Mouse (Mus musculus): Measurements from ENCODE around the gene Cdk17.

The Cdk17 gene

DNA sequence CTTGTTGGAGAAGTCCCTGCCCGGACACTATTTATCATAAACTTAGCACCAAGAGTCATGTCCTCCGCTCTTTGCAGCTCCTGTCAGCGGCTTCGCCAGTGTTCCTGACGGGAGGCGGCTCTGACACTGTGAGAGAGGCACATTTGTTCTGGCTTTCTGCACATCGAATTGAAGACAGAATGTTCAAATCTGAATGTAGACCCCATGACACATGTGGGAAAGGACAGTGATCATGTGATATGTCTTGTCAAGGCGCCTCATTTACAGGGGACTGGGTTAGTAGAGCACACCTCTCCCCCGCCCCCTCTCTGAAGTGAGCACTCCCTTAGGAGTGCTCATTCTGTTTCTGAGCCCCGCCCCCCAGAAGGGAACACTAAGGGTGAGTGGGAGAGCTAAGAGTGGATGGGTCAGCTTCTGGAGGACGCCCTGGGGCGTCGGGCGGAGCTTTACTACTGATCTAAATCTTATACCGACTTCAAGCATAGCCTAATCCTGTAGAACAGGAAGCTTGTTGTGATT, 101.4 kb downstream of the Cdk17 start:
- DNase-seq (ENCODE audit: low read depth, low spot score), result no peak

DNA sequence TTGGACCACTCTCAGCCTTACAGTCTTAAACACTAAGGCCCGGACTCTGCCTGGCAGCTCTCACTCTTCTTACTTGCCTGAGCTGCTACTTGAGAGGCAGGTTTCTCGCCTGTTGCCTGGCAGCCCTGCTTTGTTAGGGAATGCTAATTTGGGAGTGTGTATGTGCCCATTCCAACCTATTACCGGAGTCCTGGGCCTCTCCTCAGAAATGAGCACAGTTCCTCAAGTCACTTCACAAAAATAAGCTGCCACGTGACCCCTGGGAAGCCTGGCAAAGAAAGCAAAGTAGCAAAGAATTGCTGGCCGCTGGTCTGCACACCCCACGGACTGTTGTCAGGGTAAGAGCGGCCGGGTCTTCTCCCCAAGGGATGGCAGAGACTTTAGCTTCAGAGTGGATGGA, 102.8 kb downstream of the Cdk17 start:
- DNase-seq (ENCODE audit: low read depth, low spot score), result peak; percentile 64

DNA sequence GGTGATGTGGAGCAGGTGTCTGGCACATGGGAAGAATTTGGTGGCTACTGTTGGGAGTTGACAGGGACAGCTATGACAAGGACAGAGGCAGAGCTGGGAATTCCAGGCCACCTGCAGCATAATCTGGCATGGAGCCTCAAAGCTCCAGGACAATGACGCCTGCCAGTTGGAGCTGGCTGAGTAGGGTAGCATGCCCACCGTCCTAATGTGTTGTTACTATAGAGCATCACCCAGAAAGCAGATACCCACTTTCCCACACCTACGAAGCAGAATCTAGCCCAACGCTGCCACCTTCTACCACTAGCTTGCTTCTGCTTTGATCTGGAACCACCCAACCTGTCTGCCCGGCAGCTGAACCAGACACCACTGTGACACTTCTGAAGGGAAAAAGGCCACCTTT, 103.3 kb downstream of the Cdk17 start:
- DNase-seq (ENCODE audit: low read depth, low spot score), result no peak

DNA sequence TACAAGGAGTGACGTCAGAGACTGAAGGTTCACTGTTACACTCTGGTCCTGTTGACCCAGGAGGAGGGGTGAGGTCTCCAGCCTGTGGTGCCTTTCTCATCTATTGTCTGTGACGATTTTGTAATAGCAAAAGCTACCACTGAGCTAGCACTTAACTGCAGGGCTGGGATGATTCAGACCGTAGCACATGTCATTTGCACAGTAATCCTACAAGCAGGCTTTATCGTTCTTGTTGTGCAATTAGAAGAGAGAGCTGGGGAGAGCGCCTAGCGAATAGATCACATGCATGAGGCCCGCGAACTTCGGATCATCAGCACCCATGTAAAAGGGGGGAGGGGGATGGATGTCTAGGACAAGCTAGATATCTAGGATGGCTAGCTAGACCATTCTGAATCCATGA, 105.2 kb downstream of the Cdk17 start:
- DNase-seq (ENCODE audit: low read depth, low spot score), result peak; percentile 57

DNA sequence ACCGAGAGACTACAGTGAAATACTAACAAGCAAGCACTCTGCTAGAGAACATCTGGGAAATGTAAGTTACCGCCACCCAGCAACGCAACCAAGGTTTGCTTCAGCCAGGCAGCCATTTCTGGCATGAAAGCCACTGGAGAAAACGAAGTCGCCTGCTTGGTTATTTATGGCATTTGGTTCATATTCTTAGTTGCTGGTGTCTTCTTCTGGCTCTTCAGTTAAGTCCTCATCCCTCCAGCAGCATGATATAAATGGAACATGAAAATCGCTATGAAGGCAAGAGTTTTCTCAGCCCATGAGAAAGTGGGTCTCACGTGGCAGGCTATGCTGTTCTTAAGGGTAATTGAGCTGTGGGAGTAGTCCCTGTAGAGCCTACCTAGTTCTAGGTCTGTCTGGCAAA, 105.8 kb downstream of the Cdk17 start:
- peak; percentile 80 for DNase-seq (ENCODE audit: low read depth, low spot score)

DNA sequence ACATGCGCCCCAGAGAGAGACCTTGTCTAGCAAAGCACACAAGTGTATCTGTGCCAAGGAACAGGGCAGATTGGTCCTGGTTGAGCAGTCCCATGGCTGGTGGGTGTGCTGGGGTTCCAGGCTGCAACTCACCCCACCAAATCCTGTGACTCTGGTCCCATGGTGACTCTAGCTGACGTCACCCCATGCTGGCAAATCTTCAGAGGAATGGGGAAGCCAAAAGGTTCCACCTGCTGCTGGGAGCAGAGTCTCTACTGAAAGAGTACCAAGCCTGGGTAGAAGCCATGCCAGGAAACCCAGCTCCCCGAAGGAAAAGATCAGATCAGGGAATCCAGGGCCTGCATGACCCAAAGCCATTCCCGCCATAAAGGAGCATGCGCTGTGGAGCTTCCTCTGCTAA, 106.8 kb downstream of the Cdk17 start:
- DNase-seq (ENCODE audit: low read depth, low spot score), result no peak

DNA sequence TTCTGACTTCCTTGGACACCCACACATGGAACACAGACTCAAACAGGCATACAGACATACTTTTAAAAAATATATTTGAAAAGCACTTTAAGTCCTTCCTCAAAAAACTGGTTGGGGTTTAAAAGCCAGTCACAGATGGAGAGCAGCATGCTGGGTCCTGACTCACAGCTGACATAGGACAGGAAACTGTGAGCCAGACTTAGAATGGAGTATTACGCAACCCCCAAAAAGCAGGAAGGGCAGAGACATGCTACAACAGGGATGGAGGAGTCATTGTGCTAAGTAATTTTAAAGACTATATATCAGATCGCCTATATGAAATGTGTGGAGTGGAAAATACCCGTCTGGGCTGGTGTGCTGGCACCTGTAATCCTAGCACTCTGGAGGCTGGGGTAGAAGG, 107.7 kb downstream of the Cdk17 start:
- no peak for DNase-seq (ENCODE audit: low read depth, low spot score)

DNA sequence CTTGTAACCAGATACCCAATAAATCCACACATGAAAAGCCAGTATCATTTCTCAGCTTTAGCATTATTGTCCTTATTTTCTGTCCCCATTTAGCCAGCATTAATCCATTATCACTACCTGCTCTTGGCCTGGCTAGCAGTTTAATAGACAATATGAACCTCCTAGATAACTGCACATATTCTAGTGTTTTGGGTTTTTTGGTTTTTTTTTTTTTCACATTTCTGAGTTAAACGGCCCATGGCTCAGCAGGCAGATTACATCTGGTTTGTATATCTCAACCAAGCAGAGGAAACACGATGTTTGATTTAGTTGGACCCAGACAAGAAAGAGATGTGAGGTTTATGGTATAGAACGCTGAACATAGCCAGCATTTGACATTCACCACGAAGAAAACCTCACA, 109.1 kb downstream of the Cdk17 start:
- DNase-seq (ENCODE audit: low read depth, low spot score), result no peak

DNA sequence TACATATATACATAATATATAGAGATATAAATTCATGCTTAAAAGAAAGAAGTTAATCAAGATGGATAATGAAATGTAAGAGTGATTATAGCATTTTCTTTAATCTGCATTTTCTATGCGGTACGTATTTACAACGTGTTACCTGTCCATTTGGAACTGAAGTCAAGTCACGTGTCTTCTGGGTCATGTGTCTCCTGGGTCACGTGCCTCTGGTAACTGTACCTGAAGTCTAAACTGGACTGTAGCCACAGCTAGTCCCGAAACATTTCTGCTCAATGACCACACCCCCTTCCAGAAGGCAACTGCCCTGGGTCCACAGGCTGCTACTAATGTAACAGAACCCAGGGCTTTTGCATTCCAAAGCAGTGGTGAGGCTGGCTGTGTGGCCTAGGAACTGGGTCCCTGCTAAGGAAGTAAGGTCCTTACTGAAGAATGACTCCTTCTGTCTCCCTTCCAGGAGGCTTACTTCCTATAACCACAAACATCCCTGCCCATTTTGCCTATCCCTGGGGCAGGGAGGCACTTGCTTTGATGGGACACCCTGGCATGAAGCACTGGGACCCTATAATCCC, 110.3 kb downstream of the Cdk17 start:
- DNase-seq (ENCODE audit: low read depth, low spot score), result no peak

DNA sequence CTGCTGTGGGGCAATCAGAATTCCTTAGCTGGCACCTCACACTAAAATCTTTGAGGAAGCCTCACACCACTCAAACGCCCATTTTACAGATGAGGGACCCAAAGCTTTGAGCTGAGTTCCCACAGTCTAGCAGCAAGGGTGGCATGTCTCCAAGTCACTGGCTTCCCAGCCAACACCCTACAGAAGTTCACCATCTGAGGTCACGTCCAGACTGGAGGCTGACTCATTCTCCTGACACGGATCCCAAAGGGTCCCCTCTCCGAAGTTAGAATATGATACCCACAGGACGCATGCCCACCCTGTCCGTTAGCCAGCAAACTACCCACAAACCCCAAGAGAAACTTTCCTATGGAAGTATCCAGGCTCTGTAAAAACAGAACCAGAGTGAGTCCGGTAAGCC, 111.2 kb downstream of the Cdk17 start:
- DNase-seq (ENCODE audit: low read depth, low spot score), result no peak

DNA sequence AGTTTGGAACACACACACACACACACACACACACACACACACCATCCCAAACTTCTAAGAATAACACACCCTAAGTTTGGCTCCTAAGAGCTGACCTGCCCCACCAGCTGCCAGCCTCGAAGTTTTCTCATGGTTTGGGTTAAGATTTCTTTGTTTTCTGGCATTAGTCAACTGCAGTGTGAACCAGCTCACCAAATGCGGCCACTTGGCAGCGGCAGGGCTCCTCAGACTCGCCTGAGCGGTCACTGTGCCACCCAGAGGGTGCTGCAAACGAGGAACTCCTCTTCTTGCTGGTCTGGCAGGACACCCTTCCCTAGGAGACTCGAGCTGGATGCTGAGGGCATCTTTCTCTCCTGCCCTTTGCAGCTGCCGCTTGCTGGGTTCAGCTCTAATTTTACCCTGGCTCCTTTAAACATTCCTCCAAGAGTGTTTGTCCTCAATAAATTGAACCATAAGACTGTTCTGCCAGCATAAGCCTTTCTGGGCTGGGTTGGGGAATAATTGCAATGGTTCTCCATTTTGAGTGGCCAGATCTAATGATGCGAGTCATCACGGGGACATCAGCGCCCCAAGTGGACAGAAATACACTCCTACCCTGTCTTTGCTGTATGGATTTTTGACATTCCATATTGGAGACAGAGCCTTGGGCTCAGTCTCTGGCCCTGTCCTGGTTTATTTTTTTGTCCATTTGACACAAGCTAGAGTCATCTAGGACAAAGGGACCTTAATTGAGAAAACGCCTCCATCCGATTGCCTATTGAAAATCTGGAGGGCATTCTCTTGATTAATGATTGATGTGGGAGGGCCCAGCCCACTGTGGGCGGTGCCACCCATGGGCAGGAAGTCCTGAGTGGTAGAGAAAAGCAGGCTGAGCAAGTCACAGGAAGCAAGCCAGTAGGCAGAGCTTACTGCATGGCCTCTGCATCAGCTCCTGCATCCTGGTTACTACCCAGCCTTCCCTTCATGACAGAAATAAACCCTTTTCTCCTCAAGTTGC, 112.6 kb downstream of the Cdk17 start:
- no peak for DNase-seq (ENCODE audit: low read depth, low spot score)

DNA sequence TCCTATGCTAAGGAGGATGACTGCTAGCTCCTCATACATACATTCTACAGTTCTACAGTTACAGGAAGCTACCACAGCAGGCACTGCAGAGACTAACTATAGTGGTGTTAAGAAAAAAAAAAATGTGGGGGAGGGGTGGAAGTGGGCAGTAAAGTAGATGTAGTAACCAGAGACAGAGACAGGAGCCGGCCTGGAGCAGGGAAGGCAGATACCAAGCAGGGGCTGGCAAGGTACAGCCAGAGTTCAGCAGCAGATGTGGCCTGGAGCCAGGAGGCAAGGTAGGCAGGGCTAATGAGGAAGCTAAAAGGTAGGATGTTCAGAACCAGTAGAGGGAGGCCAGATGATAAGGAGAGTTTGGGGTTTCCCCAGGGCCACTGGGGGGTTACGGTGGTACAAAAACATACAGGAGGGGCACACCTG, 113.6 kb downstream of the Cdk17 start:
- DNase-seq (ENCODE audit: low read depth, low spot score), result peak; percentile 72

DNA sequence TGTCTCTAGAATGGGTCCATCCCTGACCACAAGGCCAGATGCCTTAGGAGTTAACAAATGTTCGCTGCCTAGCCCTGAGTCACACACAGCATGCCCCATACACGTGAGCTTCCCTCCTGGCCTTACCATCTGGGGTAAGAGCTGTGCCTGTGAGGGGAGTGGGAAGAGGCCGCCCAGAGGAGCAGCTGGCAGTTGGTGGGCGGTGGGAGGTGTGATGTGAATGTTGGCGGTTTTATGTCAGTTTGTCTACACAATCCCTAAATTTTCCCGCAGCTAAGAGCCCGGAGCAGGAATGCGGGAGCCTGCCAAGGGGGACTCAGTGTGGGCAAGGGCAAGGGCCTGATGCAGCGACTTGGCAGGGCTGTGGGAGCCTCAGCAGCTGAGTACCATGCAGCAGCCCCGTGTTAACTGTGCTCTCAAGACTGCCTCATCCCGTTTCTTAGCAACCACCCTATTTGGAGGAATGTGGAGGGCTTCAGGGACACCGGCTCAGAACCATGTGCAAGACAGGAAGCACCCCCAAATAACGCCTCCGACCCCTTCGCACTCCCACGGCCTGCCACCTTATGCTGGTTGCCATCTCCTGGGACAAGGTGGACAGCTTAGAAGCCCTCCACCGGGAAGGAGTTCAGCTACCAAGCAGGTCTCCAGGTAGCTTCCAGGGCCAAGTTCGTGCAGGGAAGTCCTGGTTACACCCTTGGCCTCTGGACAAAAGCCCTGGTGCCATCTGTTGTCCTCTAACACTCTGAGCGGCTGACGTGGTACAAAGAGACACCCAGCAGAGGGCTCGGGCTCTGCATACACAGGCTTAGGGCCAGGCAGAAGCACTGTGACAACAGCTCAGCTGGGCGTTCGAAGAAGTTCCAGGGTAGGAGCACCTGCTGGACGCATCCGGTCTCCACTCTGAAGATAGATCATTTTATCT, 114.8 kb downstream of the Cdk17 start:
- peak; percentile 99 for DNase-seq (ENCODE audit: low read depth, low spot score)

DNA sequence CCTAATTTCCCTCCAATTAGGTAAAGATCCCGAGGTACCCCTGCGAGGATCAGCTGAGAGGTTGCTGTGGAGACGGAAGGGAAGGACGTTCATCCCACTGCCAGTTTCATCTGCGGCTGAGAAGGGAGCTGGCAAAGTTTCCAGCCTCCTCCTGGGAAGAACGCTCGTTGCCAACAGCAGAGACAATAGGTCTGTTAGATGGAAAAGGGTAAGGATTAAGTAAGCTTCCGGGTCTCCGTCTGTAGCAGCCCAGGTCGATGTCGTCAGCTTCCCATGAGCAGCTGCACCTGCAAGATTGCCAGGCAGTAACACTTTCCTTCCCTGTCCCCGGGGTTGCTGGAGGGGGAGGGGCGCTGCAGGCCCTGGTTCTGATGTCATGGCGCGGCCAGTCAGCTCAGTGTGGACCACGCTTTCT, 115.7 kb downstream of the Cdk17 start:
- DNase-seq (ENCODE audit: low read depth, low spot score), result peak; percentile 98

DNA sequence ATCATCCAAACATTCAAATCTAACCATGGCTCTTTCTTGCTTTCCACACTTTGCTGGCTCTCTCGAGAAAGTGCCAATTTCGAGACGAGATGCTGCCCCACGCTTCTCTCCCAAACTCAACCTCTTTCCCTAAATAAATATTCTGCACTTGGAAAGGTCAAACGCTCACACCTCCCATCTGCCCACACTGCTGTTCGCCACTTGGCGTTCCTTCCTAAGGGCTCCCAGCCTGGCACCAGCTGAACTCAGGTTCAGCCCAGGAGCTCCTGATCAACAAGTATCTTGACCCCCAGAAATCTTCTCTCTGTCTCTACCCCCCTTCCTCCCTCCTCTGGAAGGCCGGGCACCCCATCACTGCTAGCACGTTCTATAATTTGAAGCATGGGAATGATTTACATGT, 116.2 kb downstream of the Cdk17 start:
- peak; percentile 89 for DNase-seq (ENCODE audit: low read depth, low spot score)

DNA sequence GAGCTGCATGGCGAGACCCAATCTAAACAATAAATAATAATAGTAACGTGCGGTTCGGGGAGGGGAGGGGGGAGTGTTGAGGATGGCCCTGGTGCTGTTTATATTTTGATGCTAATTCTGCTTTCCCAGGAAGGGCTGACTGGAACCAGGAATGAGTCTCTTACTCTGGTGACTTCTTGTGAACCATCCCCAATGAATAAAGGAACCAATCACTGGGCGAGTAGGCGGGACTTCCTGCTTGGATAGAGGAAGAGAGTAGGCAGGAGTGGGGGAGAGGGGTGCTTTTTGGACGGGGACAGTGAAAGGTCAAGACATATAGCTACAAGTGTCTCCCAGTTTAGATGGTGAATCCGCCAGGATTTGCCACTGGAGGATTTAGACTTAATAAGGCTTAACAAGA, 117.7 kb downstream of the Cdk17 start:
- no peak for DNase-seq (ENCODE audit: low read depth, low spot score)

DNA sequence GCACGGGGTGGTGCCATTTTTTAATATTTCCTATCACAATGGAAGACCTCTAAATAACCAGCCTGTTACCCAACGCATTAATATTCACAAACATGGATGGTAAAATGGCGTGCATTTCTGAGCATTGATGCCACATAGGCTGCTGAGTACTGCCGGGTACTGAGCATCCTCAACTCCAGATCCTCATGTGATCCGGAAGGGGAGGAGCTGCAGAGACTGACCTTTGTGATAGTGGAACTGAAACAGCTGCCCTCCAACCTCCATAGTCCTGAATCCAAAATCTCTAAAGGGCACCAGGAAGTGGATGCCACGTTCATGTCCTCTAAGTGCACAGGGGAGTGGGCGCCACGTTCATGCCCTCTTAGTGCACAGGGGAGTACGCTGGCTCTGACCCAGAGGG, 118.4 kb downstream of the Cdk17 start:
- DNase-seq (ENCODE audit: low read depth, low spot score), result no peak

DNA sequence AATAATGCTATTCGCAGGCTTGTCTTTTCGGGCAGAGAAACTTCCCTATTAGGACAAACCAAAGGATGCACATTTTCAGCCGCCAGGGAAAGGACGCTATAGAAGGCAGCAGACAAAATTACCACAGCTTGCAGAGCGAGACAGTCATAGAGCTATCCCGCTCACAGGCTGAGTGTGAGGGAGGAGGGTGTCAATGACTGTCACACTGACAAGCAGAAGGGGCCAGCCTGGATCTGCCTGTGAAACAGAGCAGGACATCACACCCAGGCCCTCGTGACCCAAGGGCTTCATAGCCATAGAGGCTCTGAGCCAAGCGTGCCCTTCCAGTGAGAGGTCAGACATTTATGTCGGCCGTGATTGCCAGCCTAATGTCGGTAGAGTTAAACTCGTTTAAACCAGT, 119.9 kb downstream of the Cdk17 start:
- DNase-seq (ENCODE audit: low read depth, low spot score), result peak; percentile 89

DNA sequence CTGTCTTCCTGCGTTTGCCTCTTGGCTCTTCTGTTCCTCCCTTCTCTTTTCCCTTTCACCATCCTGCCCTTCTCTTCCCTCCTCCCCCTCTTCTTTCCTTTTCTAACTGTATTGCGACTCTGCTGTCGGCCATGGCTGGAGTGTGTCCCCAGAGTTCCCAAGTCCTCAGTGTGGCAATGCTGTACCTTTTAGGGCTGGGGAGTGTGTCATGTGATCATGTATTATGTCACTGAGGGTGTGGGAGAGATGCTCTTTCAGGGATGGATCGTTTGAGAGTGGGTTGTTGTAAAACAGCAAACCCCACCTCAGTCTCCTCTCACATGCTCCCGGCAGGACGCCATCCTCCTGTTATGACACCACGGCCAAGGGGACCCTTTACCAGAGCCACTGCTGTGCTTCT, 120.4 kb downstream of the Cdk17 start:
- DNase-seq (ENCODE audit: low read depth, low spot score), result peak; percentile 79

DNA sequence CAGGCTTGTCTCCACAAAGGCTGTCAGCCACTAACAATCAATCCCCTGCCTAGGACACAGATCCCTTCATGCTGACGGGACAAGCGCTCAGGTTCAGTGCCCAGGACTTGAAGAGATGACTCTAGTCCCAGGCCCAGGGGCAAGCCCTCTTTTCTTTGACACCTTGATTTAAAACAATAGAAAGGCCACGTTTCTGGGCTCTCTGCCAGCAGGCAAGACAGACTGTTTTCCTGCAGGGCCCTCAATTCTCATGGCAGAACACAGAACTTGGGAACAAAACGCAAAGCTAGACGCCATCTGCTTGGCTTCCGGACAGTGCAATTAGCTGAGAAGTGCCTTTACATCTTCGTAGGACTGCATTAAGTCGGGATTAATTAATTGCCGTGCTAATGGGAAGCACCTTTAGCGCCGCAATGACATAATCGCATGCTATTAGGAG, 121.9 kb downstream of the Cdk17 start:
- DNase-seq (ENCODE audit: low read depth, low spot score), result peak; percentile 80

DNA sequence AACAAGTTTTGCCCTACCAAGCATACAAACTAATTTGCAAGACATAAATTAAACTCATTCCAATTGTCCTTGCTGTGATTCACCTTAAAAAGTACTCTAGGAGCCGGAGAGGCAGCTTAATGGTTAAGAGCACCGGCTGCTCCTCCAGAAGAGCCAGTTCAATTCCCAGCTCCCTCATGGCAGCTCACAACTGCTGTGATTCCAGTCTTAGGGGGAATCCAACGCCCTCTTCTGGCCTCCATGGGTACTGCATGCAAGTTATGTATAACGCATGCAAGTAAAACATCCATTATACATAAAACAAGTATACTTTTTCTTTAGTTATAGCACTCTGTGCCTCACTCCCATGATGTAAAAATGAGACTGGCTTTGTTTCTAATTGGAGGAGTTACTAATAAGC, 122.6 kb downstream of the Cdk17 start:
- DNase-seq (ENCODE audit: low read depth, low spot score), result no peak

DNA sequence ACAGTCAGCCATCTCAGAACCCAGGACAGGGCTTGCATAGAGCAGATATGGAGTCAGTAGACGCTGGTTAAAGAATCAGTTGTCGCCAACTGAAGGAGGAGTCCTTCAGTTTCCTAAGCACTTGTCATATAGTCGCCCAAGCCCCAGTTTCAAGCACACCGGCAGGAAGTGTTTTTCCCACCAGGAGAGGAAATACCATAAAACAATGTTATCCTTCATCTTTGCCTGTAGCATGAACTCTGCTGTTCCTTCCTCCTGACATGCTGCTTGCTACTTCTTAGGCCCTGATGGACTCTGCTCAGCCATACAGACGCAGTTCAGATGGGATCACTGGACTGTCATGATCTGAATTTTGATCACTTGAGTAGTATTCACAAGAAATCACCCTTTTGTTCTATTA, 124.8 kb downstream of the Cdk17 start:
- no peak for DNase-seq (ENCODE audit: low read depth, low spot score)

Data from brain, adult 2 months (tissue).